Mouse (Mus musculus) CH12.LX (cell line): ENCODE measurements around the gene Shmt2. TPM values are rescaled to one million over a fixed set of nuclear protein-coding genes. Genes with fewer than 3 reads are reported as not detected.

ENCODE experiments used
- DNase-seq: peaks from one replicate; pipeline ENCODE4 v3.0.0-alpha.2; 2013; ENCODE audit errors: extremely low read depth
- H3K27ac ChIP-seq: 2 replicates; pipeline ENCODE4 v1.5.1; 2012; ENCODE audit warnings: low read depth, mild to moderate bottlenecking, control low read depth, moderate library complexity; ENCODE audit not compliant: insufficient read depth
- H3K27me3 ChIP-seq: replicated peaks from 2 replicates; pipeline ENCODE3; 2012; ENCODE audit warnings: inconsistent platforms
- H3K36me3 ChIP-seq, 2 experiments: replicated peaks in 1 of 2; 2 replicates each; pipeline versions ENCODE3 to v1.6.1; 2012; ENCODE audit warnings: inconsistent platforms in 1 of 2, low read length in 1 of 2, mild to moderate bottlenecking in 1 of 2, mixed read lengths in 1 of 2, moderate library complexity in 1 of 2; ENCODE audit not compliant: control insufficient read depth in 1 of 2, insufficient read depth in 1 of 2
- H3K4me1 ChIP-seq, 2 experiments: 2 replicates each; pipeline ENCODE4 v1.6.1; 2012; ENCODE audit warnings: inconsistent platforms in 1 of 2, moderate library complexity in 1 of 2; ENCODE audit not compliant: insufficient read depth in 2 of 2, control insufficient read depth in 1 of 2
- H3K4me2 ChIP-seq: 2 replicates; pipeline ENCODE4 v1.6.1; 2012; ENCODE audit warnings: low read depth, mild to moderate bottlenecking, control low read depth; ENCODE audit not compliant: poor library complexity, insufficient read depth, severe bottlenecking
- H3K4me3 ChIP-seq, 3 experiments: fragments of 150-350 bp in 1 of 3; sonication (generic) in 1 of 3; replicated peaks in 1 of 3; 2 replicates each; pipeline versions ENCODE3 to v1.5.1; 2011 to 2012; ENCODE audit warnings: low read depth in 2 of 3, low read length in 2 of 3, mild to moderate bottlenecking in 2 of 3, moderate library complexity in 2 of 3, control low read depth in 1 of 3, improper control_type of control experiment in 1 of 3, inconsistent platforms in 1 of 3, mixed read lengths in 1 of 3; ENCODE audit not compliant: poor library complexity in 1 of 3
- H3K79me2 ChIP-seq: replicated peaks from 2 replicates; pipeline ENCODE4 v1.6.1; 2012; ENCODE audit warnings: mild to moderate bottlenecking, moderate library complexity; ENCODE audit not compliant: control insufficient read depth, poor library complexity, insufficient read depth, severe bottlenecking; ENCODE audit errors: extremely low read depth
- H3K9ac ChIP-seq: 2 replicates; pipeline ENCODE4 v1.6.1; 2012; ENCODE audit warnings: low read depth, mild to moderate bottlenecking, control low read depth, moderate library complexity; ENCODE audit not compliant: insufficient read depth
- H3K9me3 ChIP-seq: replicated peaks from 2 replicates; pipeline ENCODE3; 2012; ENCODE audit warnings: low read length, inconsistent platforms, mixed read lengths
- MAFK ChIP-seq: IDR thresholded peaks from 2 replicates; pipeline ENCODE4 v1.6.1; 2011; ENCODE audit warnings: low read length, improper control_type of control experiment; ENCODE audit not compliant: insufficient replicate concordance
- MEF2A ChIP-seq: IDR thresholded peaks from 2 replicates; pipeline ENCODE4 v1.6.1; 2014; ENCODE audit warnings: low read depth, mild to moderate bottlenecking, inconsistent platforms, low read length, improper control_type of control experiment, borderline replicate concordance
- ZNF384 ChIP-seq: IDR thresholded peaks from 2 replicates; pipeline ENCODE4 v1.6.1; 2012; ENCODE audit warnings: low read depth, low read length, improper control_type of control experiment, inconsistent platforms
- dilution Hi-C: fragments of 300-500 bp; cut with MboI; formaldehyde crosslinking; loops from 2 replicates; pipeline ENCODE4 v1.14.3; 2020; ENCODE audit warnings: low sequenced_read_pairs; ENCODE audit not compliant: extremely low pct_unique_long_range_greater_than_20kb, extremely low pct_ligation_motif_present
- in situ Hi-C: fragments of 300-500 bp; cut with MboI; formaldehyde crosslinking; loops from 3 replicates; pipeline ENCODE4 v1.14.3; 2019; ENCODE audit warnings: low sequenced_read_pairs, low pct_ligation_motif_present, low pct_unique_long_range_greater_than_20kb, mixed read lengths
- polyA plus RNA-seq: library from polyadenylated mRNA; unstranded; fragments of >175 nt; gene quantifications from 2 replicates; pipeline ENCODE4 v1.2.1, GENCODE M21; 2012; ENCODE audit warnings: low read depth; ENCODE audit not compliant: insufficient read length
- total RNA-seq, 2 experiments: library from RNA; depleted of rRNA; stranded (reverse); fragments of 300-350 nt in 1 of 2; fragments of >200 nt in 1 of 2; gene quantifications; 2 replicates each; pipeline ENCODE4 v1.2.3; 2012 to 2014

The Shmt2 gene
- total and polyA plus RNA-seq, 3 experiments = 267 to 353 (median 317) TPM

DNA sequence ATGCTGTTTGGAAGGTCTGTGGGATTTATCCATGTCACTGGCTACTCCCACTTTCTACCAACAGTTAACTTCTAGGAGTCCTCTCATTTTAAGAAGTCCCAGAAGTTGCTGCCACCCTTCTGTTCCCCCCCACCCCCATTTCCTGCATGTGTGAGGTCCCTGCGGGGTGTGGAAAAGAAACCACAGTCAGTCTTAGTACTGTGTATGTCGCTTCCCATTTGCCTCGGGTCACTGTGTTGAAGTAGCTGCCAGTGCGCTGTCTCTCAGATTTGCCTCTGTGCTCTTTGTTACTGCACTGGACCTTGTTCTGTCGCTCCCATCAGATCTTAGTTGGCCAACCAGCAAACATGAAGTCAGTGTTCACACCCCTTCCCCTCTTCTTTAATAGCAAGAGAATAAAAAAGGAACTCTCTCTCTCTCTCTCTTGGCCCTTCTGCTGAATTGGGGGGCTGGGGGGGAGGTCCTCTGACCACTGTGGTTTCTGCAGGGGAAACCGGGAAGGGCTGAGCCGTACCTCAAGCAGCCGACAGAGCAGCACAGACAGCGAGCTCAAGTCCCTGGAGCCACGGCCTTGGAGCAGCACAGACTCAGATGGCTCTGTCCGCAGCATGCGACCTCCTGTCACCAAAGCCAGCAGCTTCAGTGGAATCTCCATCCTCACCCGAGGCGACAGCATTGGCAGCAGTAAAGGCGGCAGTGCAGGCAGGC lies 50.8 kb downstream of the Shmt2 start:
- H3K27ac ChIP-seq = no peak overlapping the region
- in situ Hi-C loops = no loop called here
- no peak overlapping the region for H3K9ac ChIP-seq
- no peaks in the 10 kb centered on the region for H3K27me3 ChIP-seq
- H3K4me1 ChIP-seq = peaks cover 2 to 14% of the 10 kb centered on the region in 2 experiments
- DNase-seq = no peak
- H3K79me2 ChIP-seq = no peaks in the 10 kb centered on the region
- H3K4me2 ChIP-seq = no peak overlapping the region
- H3K36me3 ChIP-seq = peaks cover 13 to 59% of the 10 kb centered on the region in 2 experiments
- no peak overlapping the region for H3K4me3 ChIP-seq
- dilution Hi-C loops = no loop called here
- H3K9me3 ChIP-seq = no peaks in the 10 kb centered on the region
- TF ChIP-seq ZNF384 = no peak
- TF ChIP-seq MAFK = no peak
- TF ChIP-seq MEF2A = no peak

Other genes with a start within 250 kb of the Shmt2 start
- gene Mbd6, start 233.4 kb downstream of the Shmt2 start, total RNA-seq (2012; rRNA removed) = 2.7 and 3.3 TPM in 2 replicates
- 0.51 and 0.74 TPM in 2 replicates for gene Mbd6, start 233.4 kb downstream of the Shmt2 start, total RNA-seq (2014; rRNA removed)
- gene Mbd6, start 233.4 kb downstream of the Shmt2 start, polyA plus RNA-seq = 16.5 and 17.7 TPM in 2 replicates
- gene Mars, start 210.7 kb downstream of the Shmt2 start, total RNA-seq (2012; rRNA removed) = 224 and 234 TPM in 2 replicates
- gene Mars, start 210.7 kb downstream of the Shmt2 start, total RNA-seq (2014; rRNA removed) = 110 and 143 TPM in 2 replicates
- 161 and 177 TPM in 2 replicates for gene Mars, start 210.7 kb downstream of the Shmt2 start, polyA plus RNA-seq
- 32.5 and 33.7 TPM in 2 replicates for gene Arhgap9, start 200.5 kb downstream of the Shmt2 start, total RNA-seq (2012; rRNA removed)
- 32.4 and 34.0 TPM in 2 replicates for gene Arhgap9, start 200.5 kb downstream of the Shmt2 start, total RNA-seq (2014; rRNA removed)
- gene Arhgap9, start 200.5 kb downstream of the Shmt2 start, polyA plus RNA-seq = 42.4 and 44.7 TPM in 2 replicates
- gene Gli1, start 180.5 kb downstream of the Shmt2 start, total RNA-seq (2012; rRNA removed) = 0.13 and 0.42 TPM in 2 replicates
- gene Gli1, start 180.5 kb downstream of the Shmt2 start, total RNA-seq (2014; rRNA removed) = not detected in 2 replicates
- 0.10 and 0.14 TPM in 2 replicates for gene Gli1, start 180.5 kb downstream of the Shmt2 start, polyA plus RNA-seq
- 1.3 and 2.6 TPM in 2 replicates for gene Inhbe, start 168.0 kb downstream of the Shmt2 start, total RNA-seq (2012; rRNA removed)
- gene Inhbe, start 168.0 kb downstream of the Shmt2 start, total RNA-seq (2014; rRNA removed) = 0.85 and 0.89 TPM in 2 replicates
- 0.65 and 0.83 TPM in 2 replicates for gene Inhbe, start 168.0 kb downstream of the Shmt2 start, polyA plus RNA-seq
- gene Inhbc, start 152.0 kb downstream of the Shmt2 start, total RNA-seq (2012; rRNA removed) = 0.08 and 0.38 TPM in 2 replicates
- not detected in 2 replicates for gene Inhbc, start 152.0 kb downstream of the Shmt2 start, total RNA-seq (2014; rRNA removed)
- 0.20 TPM in 1 of 2 replicates, not detected in the other for gene Inhbc, start 152.0 kb downstream of the Shmt2 start, polyA plus RNA-seq
- gene R3hdm2, start 142.1 kb downstream of the Shmt2 start, total RNA-seq (2012; rRNA removed) = 7.3 and 8.7 TPM in 2 replicates
- 4.2 and 7.0 TPM in 2 replicates for gene R3hdm2, start 142.1 kb downstream of the Shmt2 start, total RNA-seq (2014; rRNA removed)
- gene R3hdm2, start 142.1 kb downstream of the Shmt2 start, polyA plus RNA-seq = 23.6 and 29.2 TPM in 2 replicates
- gene Stac3, start 20.8 kb downstream of the Shmt2 start, total RNA-seq (2012; rRNA removed) = 0.08 and 0.42 TPM in 2 replicates
- 0.50 TPM in 1 of 2 replicates, not detected in the other for gene Stac3, start 20.8 kb downstream of the Shmt2 start, total RNA-seq (2014; rRNA removed)
- gene Stac3, start 20.8 kb downstream of the Shmt2 start, polyA plus RNA-seq = 0.79 and 0.93 TPM in 2 replicates
- gene Ndufa4l2, start 7.5 kb downstream of the Shmt2 start, total RNA-seq (2012; rRNA removed) = 0.47 and 0.80 TPM in 2 replicates
- gene Ndufa4l2, start 7.5 kb downstream of the Shmt2 start, total RNA-seq (2014; rRNA removed) = not detected in 2 replicates
- gene Ndufa4l2, start 7.5 kb downstream of the Shmt2 start, polyA plus RNA-seq = not detected in 2 replicates
- 0.13 TPM in 1 of 2 replicates, not detected in the other for gene Nxph4, start 12.1 kb upstream of the Shmt2 start, total RNA-seq (2012; rRNA removed)
- not detected in 2 replicates for gene Nxph4, start 12.1 kb upstream of the Shmt2 start, total RNA-seq (2014; rRNA removed)
- 0.14 and 0.15 TPM in 2 replicates for gene Nxph4, start 12.1 kb upstream of the Shmt2 start, polyA plus RNA-seq
- 16.5 and 51.2 TPM in 2 replicates for gene Lrp1, start 98.7 kb upstream of the Shmt2 start, total RNA-seq (2012; rRNA removed)
- 3.1 and 3.3 TPM in 2 replicates for gene Lrp1, start 98.7 kb upstream of the Shmt2 start, total RNA-seq (2014; rRNA removed)
- 11.0 and 11.8 TPM in 2 replicates for gene Lrp1, start 98.7 kb upstream of the Shmt2 start, polyA plus RNA-seq
- gene Stat6, start 120.5 kb upstream of the Shmt2 start, total RNA-seq (2012; rRNA removed) = 58.7 and 76.6 TPM in 2 replicates
- 64.0 and 71.5 TPM in 2 replicates for gene Stat6, start 120.5 kb upstream of the Shmt2 start, total RNA-seq (2014; rRNA removed)
- gene Stat6, start 120.5 kb upstream of the Shmt2 start, polyA plus RNA-seq = 62.9 and 72.1 TPM in 2 replicates
- gene Nemp1, start 144.5 kb upstream of the Shmt2 start, total RNA-seq (2012; rRNA removed) = 12.5 and 13.2 TPM in 2 replicates
- 17.4 and 18.3 TPM in 2 replicates for gene Nemp1, start 144.5 kb upstream of the Shmt2 start, total RNA-seq (2014; rRNA removed)
- 7.5 and 8.3 TPM in 2 replicates for gene Nemp1, start 144.5 kb upstream of the Shmt2 start, polyA plus RNA-seq
- 10.0 and 13.9 TPM in 2 replicates for gene Nab2, start 146.1 kb upstream of the Shmt2 start, total RNA-seq (2012; rRNA removed)
- gene Nab2, start 146.1 kb upstream of the Shmt2 start, total RNA-seq (2014; rRNA removed) = 5.9 and 8.1 TPM in 2 replicates
- 9.2 and 10.8 TPM in 2 replicates for gene Nab2, start 146.1 kb upstream of the Shmt2 start, polyA plus RNA-seq
- 1.8 and 2.3 TPM in 2 replicates for gene Myo1a, start 182.7 kb upstream of the Shmt2 start, total RNA-seq (2012; rRNA removed)
- 0.08 and 0.24 TPM in 2 replicates for gene Myo1a, start 182.7 kb upstream of the Shmt2 start, total RNA-seq (2014; rRNA removed)
- 0.36 and 0.45 TPM in 2 replicates for gene Myo1a, start 182.7 kb upstream of the Shmt2 start, polyA plus RNA-seq
- gene Tac2, start 202.0 kb upstream of the Shmt2 start, total RNA-seq (2012; rRNA removed) = not detected in 2 replicates
- gene Tac2, start 202.0 kb upstream of the Shmt2 start, total RNA-seq (2014; rRNA removed) = not detected in 2 replicates
- gene Tac2, start 202.0 kb upstream of the Shmt2 start, polyA plus RNA-seq = not detected in 2 replicates
- 3.7 and 4.2 TPM in 2 replicates for gene Zbtb39, start 217.1 kb upstream of the Shmt2 start, total RNA-seq (2012; rRNA removed)
- 0.63 and 1.1 TPM in 2 replicates for gene Zbtb39, start 217.1 kb upstream of the Shmt2 start, total RNA-seq (2014; rRNA removed)
- 4.0 and 5.0 TPM in 2 replicates for gene Zbtb39, start 217.1 kb upstream of the Shmt2 start, polyA plus RNA-seq
- gene Gpr182, start 229.3 kb upstream of the Shmt2 start, total RNA-seq (2012; rRNA removed) = 0.04 TPM in 1 of 2 replicates, not detected in the other
- not detected in 2 replicates for gene Gpr182, start 229.3 kb upstream of the Shmt2 start, total RNA-seq (2014; rRNA removed)
- gene Gpr182, start 229.3 kb upstream of the Shmt2 start, polyA plus RNA-seq = 0.05 and 0.13 TPM in 2 replicates
- not detected in 2 replicates for gene Rdh1, start 237.3 kb upstream of the Shmt2 start, total RNA-seq (2012; rRNA removed)
- 0.05 TPM in 1 of 2 replicates, not detected in the other for gene Rdh1, start 237.3 kb upstream of the Shmt2 start, total RNA-seq (2014; rRNA removed)
- gene Rdh1, start 237.3 kb upstream of the Shmt2 start, polyA plus RNA-seq = not detected in 2 replicates
- not detected in 2 replicates for gene Rdh16f1, start 237.3 kb upstream of the Shmt2 start, total RNA-seq (2012; rRNA removed)
- gene Rdh16f1, start 237.3 kb upstream of the Shmt2 start, total RNA-seq (2014; rRNA removed) = not detected in 2 replicates
- not detected in 2 replicates for gene Rdh16f1, start 237.3 kb upstream of the Shmt2 start, polyA plus RNA-seq